Mouse (Mus musculus) CD4-positive, CD25-positive, alpha-beta regulatory T cell, adult 4 months (primary cell): ENCODE results near the gene Smc4. TPM values are rescaled to one million over a fixed set of nuclear protein-coding genes. Genes with fewer than 3 reads are reported as not detected.

Source experiments
- polyA plus RNA-seq, 2 experiments: library from polyadenylated mRNA; unstranded; fragments of 100-300 nt; shearing (Covaris generic); gene quantifications; one replicate each; pipeline ENCODE4 v1.2.1; 2017

Gene Smc4
- polyA plus RNA-seq, 2 experiments from 2014 or later: 450 to 528 TPM

Other genes starting within 250 kb of the Smc4 start
- gene 1110032F04Rik, start 135.2 kb upstream of the Smc4 start, polyA plus RNA-seq: 1 to 10 TPM in 1 of 2 experiments, under 1 TPM in 1; 0.85 to 2.9 TPM
- 100 to 1,000 TPM; 165 to 175 TPM for gene Ift80, start 168 bp upstream of the Smc4 start, polyA plus RNA-seq
- 10 to 100 TPM; 32.7 to 40.1 TPM for gene Trim59, start 40.0 kb downstream of the Smc4 start, polyA plus RNA-seq
- 10 to 100 TPM; 27.6 to 39.6 TPM for gene Kpna4, start 122.4 kb downstream of the Smc4 start, polyA plus RNA-seq
- not detected for gene Arl14, start 217.7 kb downstream of the Smc4 start, polyA plus RNA-seq